Mouse (Mus musculus): ENCODE data around the gene Polr1c. TPM values are rescaled to one million over a fixed set of nuclear protein-coding genes. Genes with fewer than 3 reads are reported as not detected.

The Polr1c gene
- 39.4 and 54.0 TPM in 2 replicates for total RNA-seq (2017)

- peak; percentile 92 to 93 for ATAC-seq (replicated peaks in 1 of 2; ENCODE audit: insufficient read depth in 1 of 2, low FRiP score in 2 of 2, low TSS enrichment in 1 of 2, low read depth in 1 of 2, poor library complexity in 2 of 2, severe bottlenecking in 2 of 2)
These were observed at the start of gene Polr1c, which contains the start of gene Yipf3 for GRCm38 (mm10) chr17:46247512-46248188. Gene Polr1c (minus strand): TSS chr17:46248054. Gene Yipf3 (plus strand): TSS chr17:46248080.

GRCm38 (mm10) chr17:46297028-46297363 lies 49.1 kb upstream of the Polr1c start:
- no peak for ATAC-seq (replicated peaks in 1 of 2; ENCODE audit: insufficient read depth in 1 of 2, low FRiP score in 2 of 2, low TSS enrichment in 1 of 2, low read depth in 1 of 2, poor library complexity in 2 of 2, severe bottlenecking in 2 of 2)

- ATAC-seq (replicated peaks in 1 of 2; ENCODE audit: insufficient read depth in 1 of 2, low FRiP score in 2 of 2, low TSS enrichment in 1 of 2, low read depth in 1 of 2, poor library complexity in 2 of 2, severe bottlenecking in 2 of 2), result no peak
These were observed 48.7 kb upstream of the Polr1c start for GRCm38 (mm10) chr17:46296601-46297000.

GRCm38 (mm10) chr17:46287678-46288095 lies 39.8 kb upstream of the Polr1c start:
- no peak for ATAC-seq (replicated peaks in 1 of 2; ENCODE audit: insufficient read depth in 1 of 2, low FRiP score in 2 of 2, low TSS enrichment in 1 of 2, low read depth in 1 of 2, poor library complexity in 2 of 2, severe bottlenecking in 2 of 2)

GRCm38 (mm10) chr17:46285407-46285806 lies 37.6 kb upstream of the Polr1c start:
- no peak for ATAC-seq (replicated peaks in 1 of 2; ENCODE audit: insufficient read depth in 1 of 2, low FRiP score in 2 of 2, low TSS enrichment in 1 of 2, low read depth in 1 of 2, poor library complexity in 2 of 2, severe bottlenecking in 2 of 2)

DNA sequence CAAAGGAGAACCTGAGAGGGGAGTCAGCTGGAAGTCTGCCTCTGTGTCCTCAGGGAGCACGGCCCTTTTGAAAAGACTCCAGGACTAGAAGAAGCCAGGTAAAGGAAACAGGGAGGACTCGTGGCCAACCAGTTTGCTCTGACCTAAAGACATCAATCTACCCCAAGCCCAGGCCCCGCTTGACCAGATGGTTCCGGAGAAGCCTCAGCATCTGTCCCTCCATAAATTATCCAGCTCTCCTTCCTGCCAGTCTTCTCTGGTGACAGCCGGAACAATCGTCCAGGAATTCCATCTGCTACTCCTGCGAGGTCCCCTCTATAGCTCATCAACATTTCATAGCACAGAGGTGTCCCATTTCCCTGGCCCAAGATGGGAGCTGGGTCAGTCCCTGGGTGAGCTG lies 36.8 kb upstream of the Polr1c start:
- ATAC-seq (replicated peaks in 1 of 2; ENCODE audit: insufficient read depth in 1 of 2, low FRiP score in 2 of 2, low TSS enrichment in 1 of 2, low read depth in 1 of 2, poor library complexity in 2 of 2, severe bottlenecking in 2 of 2), result no peak

GRCm38 (mm10) chr17:46283911-46284310 lies 36.1 kb upstream of the Polr1c start:
- ATAC-seq (replicated peaks in 1 of 2; ENCODE audit: insufficient read depth in 1 of 2, low FRiP score in 2 of 2, low TSS enrichment in 1 of 2, low read depth in 1 of 2, poor library complexity in 2 of 2, severe bottlenecking in 2 of 2), result no peak

- ATAC-seq (replicated peaks in 1 of 2; ENCODE audit: insufficient read depth in 1 of 2, low FRiP score in 2 of 2, low TSS enrichment in 1 of 2, low read depth in 1 of 2, poor library complexity in 2 of 2, severe bottlenecking in 2 of 2), result no peak
These were observed 35.3 kb upstream of the Polr1c start for GRCm38 (mm10) chr17:46283140-46283539.

DNA sequence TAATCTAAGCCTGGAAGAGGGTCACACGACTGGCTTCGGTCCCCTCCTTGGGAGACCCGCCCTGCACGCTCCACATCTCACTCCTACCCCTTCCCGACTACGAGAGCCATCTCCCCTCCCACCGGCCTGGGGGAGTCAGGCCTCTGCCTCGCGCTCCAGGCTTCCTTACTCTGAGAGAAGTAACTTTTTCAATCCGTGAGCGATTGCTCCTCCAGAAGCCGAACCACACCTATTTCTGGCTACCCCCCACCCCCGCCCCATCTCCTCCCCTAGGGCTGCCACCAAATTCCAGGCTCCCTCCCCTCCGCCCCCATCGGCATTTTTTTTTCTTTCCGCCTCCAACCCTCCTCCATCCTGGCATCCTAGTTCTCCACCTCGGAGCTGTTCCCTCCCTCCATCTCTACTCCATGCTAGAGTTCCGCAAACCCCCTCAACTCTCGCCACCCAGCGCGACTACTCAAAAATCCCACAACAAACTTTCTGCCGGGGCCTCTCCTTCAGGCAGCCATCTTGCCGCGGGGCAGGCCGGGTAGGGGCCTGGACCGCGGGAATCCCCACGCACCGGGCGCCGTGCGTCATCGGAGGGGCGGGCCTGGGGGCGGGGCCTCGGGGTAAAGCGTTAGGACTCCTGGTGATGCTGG lies 34.7 kb upstream of the Polr1c start, which contains the start of gene Tjap1:
TSS of gene Tjap1 (minus strand) at position 544 of the 641 bp plus-strand sequence.
- ATAC-seq (replicated peaks in 1 of 2; ENCODE audit: insufficient read depth in 1 of 2, low FRiP score in 2 of 2, low TSS enrichment in 1 of 2, low read depth in 1 of 2, poor library complexity in 2 of 2, severe bottlenecking in 2 of 2), result peak; percentile 89 to 90

DNA sequence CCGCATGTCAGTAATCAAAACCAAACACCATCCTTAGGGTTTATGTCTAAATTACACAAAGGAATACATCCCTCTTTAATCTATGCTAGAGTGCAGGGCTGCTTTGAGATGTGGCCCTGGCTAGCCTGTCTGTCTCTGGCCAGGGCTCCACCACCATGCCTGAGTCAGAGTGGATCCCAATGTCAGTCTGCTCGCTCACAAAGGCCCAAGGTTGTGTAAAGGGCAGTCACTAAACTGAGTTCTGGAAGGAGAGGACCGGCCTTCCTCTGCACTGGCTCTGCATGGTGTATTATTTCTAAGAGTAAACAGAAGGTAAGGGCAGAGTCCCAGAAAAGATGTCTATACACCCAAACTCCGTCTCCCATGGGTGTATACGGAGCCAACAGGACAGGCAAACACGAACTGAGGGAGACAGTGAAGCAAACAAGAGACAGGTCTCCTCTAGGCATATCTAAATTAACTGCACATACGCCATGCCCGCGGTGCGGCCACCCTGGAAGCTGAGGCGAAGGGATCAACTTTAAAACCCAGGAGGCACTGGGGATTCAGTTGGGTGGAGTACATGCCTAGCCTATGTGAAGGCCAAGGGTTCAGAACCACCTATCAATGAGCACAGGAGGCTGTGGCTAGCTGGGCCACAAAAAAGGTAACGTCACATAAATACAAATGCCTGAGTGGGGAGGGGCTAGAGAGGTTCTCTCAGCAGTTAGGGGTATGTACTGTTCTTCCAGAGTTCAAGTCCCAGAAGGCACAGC lies 30.3 kb upstream of the Polr1c start:
- no peak for ATAC-seq (replicated peaks in 1 of 2; ENCODE audit: insufficient read depth in 1 of 2, low FRiP score in 2 of 2, low TSS enrichment in 1 of 2, low read depth in 1 of 2, poor library complexity in 2 of 2, severe bottlenecking in 2 of 2)

DNA sequence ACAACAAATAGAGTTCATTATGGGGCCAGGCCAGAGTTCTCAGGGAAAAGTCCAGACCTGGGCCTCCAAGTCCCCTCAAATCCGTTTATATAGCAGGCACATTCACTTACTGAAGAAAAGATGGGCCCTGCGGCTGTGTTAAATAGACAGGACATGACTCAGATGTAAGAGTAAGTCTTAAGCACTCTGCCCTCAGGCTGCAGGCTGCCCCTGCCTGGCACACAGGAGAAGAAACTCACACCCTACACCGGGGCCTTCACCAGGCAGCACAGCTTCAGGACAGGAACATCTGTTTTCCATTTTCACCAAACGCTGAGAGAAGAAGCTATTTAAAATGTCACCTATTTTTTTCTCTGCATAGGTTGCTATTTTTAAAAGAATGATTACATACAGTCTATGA lies 29.7 kb upstream of the Polr1c start:
- ATAC-seq (replicated peaks in 1 of 2; ENCODE audit: insufficient read depth in 1 of 2, low FRiP score in 2 of 2, low TSS enrichment in 1 of 2, low read depth in 1 of 2, poor library complexity in 2 of 2, severe bottlenecking in 2 of 2), result no peak

DNA sequence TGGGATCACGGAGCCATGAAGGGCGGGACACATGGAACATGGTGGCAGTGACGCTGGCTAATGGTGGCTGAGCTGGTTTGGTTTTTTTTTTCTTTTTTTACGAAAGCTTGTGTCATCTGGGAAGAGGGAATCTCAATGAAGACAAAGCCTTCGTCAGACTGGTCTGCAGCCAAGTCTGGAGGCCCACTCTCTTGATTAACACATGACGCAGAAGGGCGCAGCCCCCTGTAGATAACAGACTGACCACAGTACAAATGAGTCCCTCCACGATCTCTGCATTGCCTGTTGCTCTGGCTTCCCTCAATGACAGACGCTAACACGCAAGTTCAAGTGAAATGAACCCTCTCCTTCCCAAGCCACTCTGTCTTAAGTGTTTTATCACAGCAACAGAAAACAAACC lies 27.7 kb upstream of the Polr1c start:
- ATAC-seq (replicated peaks in 1 of 2; ENCODE audit: insufficient read depth in 1 of 2, low FRiP score in 2 of 2, low TSS enrichment in 1 of 2, low read depth in 1 of 2, poor library complexity in 2 of 2, severe bottlenecking in 2 of 2), result no peak

- no peak for ATAC-seq (replicated peaks in 1 of 2; ENCODE audit: insufficient read depth in 1 of 2, low FRiP score in 2 of 2, low TSS enrichment in 1 of 2, low read depth in 1 of 2, poor library complexity in 2 of 2, severe bottlenecking in 2 of 2)
These were observed 27.2 kb upstream of the Polr1c start for GRCm38 (mm10) chr17:46275034-46275433.

- no peak for ATAC-seq (replicated peaks in 1 of 2; ENCODE audit: insufficient read depth in 1 of 2, low FRiP score in 2 of 2, low TSS enrichment in 1 of 2, low read depth in 1 of 2, poor library complexity in 2 of 2, severe bottlenecking in 2 of 2)
These were observed 26.6 kb upstream of the Polr1c start for GRCm38 (mm10) chr17:46274465-46274864.

GRCm38 (mm10) chr17:46273803-46274236 lies 26.0 kb upstream of the Polr1c start:
- no peak for ATAC-seq (replicated peaks in 1 of 2; ENCODE audit: insufficient read depth in 1 of 2, low FRiP score in 2 of 2, low TSS enrichment in 1 of 2, low read depth in 1 of 2, poor library complexity in 2 of 2, severe bottlenecking in 2 of 2)

DNA sequence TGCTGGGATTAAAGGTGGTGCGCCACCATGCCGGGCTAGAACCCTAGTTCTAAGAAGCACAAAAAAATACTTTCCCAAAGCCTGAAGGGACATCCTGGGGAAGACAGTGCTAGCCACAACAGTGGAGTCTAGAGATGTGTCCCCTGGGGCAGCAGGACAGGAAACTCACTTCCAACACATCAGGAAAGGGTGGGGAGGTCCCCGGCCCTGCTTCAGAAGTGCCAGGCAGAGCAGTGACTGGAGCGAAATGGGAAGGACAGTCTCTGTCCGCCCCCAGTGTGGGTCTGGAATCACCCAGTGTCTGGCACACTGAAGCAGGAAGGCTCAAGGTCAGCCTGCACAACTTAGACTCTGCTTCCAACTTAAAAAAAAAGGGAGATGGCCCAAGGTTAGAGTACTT lies 24.8 kb upstream of the Polr1c start:
- ATAC-seq (replicated peaks in 1 of 2; ENCODE audit: insufficient read depth in 1 of 2, low FRiP score in 2 of 2, low TSS enrichment in 1 of 2, low read depth in 1 of 2, poor library complexity in 2 of 2, severe bottlenecking in 2 of 2), result no peak

DNA sequence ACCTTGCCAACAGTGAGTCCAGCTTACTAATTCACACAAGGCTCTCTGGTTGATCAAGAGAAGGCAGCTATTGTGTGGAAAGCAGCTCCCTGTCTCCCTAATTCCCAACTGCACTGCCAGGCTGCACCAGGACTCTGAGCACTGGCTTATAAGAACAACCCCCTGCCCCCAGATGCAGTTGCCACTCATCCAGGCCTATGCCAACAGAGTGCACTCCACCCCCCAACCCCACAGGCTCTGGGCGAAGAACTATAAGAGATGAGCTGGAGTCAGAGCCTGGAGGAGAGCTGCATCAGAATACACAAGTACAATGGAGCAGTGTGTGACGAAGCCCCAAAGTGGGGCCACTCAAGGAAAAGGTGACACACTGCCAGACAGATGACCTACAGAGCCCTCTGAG lies 24.2 kb upstream of the Polr1c start:
- no peak for ATAC-seq (replicated peaks in 1 of 2; ENCODE audit: insufficient read depth in 1 of 2, low FRiP score in 2 of 2, low TSS enrichment in 1 of 2, low read depth in 1 of 2, poor library complexity in 2 of 2, severe bottlenecking in 2 of 2)

DNA sequence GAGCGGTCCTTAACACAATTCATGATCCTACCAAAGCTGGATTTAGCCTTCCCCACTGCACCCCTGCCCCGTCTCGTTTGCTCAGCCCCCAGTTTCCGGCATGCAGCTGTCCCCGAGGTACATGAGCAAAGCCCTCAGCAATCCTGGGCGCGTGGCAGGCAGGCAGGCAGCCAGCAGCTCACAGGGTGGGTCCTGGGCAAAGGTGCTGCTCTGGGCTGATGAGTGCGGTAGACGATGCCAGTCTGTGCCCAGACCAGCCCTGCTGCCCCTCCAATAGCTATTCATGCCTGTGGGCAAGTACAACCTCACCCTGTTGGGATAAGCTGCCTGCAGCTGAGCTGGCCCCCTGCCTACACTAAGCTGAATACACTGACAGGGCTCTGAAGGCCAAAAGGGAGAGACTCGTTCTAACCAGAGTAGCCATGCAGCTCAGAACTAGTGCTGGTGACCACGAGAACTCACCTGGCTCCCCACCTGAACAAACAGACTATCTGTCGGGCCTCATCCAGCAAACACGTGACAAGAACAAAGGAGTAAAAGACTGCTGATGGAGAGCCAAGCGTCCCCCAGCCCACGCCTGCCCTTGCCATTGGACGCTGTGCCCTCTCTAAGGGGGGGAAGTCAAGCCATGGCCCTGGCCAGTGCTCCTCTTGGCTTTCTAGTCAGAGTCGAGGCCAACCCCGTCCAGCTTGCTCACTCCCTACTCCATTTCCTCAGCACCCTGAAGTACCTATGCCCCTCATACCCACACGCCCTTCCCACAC lies 22.1 kb upstream of the Polr1c start:
- ATAC-seq (replicated peaks in 1 of 2; ENCODE audit: insufficient read depth in 1 of 2, low FRiP score in 2 of 2, low TSS enrichment in 1 of 2, low read depth in 1 of 2, poor library complexity in 2 of 2, severe bottlenecking in 2 of 2), result no peak
